Mouse (Mus musculus): ENCODE measurements around the gene Olfr519. TPM values are rescaled to one million over a fixed set of nuclear protein-coding genes. Genes with fewer than 3 reads are reported as not detected.

Olfr519 gene
- total and polyA plus RNA-seq, 3 experiments, result not detected

- in situ Hi-C loops (cut with MboI; ENCODE audit: low pct_ligation_motif_present, low pct_unique_long_range_greater_than_20kb, low sequenced_read_pairs) (no loop called here), dilution Hi-C loops (cut with MboI; ENCODE audit: extremely low pct_ligation_motif_present, extremely low pct_unique_long_range_greater_than_20kb, low sequenced_read_pairs) (no loop called here)
- Histone ChIP-seq H3K4me1 (ENCODE audit: control insufficient read depth in 1 of 2, insufficient read depth in 2 of 2) (no peaks in the 10 kb centered on the region), H3K4me2 (ENCODE audit: insufficient read depth, low read depth, poor library complexity, severe bottlenecking) (no peak within 1 kb of the TSS), H3K27ac (ENCODE audit: insufficient read depth, low read depth) (no peak within 1 kb of the TSS), H3K36me3 (replicated peaks in 1 of 2; ENCODE audit: control insufficient read depth in 1 of 2, insufficient read depth in 1 of 2, low read length in 1 of 2) (no peaks in the 10 kb centered on the region), H3K79me2 (replicated peaks; ENCODE audit: control insufficient read depth, extremely low read depth, insufficient read depth, poor library complexity, severe bottlenecking) (no peaks in the 10 kb centered on the region), H3K9me3 (replicated peaks; ENCODE audit: low read length) (no peaks in the 10 kb centered on the region), H3K4me3 (replicated peaks in 1 of 3; ENCODE audit: low read depth in 2 of 3, low read length in 2 of 3, poor library complexity in 1 of 3) (no peak within 1 kb of the TSS), H3K9ac (ENCODE audit: insufficient read depth, low read depth) (no peak within 1 kb of the TSS), H3K27me3 (replicated peaks) (peaks cover 13% of the 10 kb centered on the region)
- no peak for DNase-seq (ENCODE audit: extremely low read depth)
- TF ChIP-seq EP300 (IDR thresholded peaks at IDR 0.05; ENCODE audit: low read length) (no peak), HCFC1 (IDR thresholded peaks at IDR 0.05; ENCODE audit: low read depth, low read length) (no peak), TCF12 (IDR thresholded peaks at IDR 0.05; ENCODE audit: low read depth, low read length) (no peak), CHD1 (IDR thresholded peaks at IDR 0.05; ENCODE audit: low read depth, low read length) (no peak), ZMIZ1 (IDR thresholded peaks at IDR 0.05; ENCODE audit: low read depth, low read length) (no peak), NRF1 (IDR thresholded peaks at IDR 0.05; ENCODE audit: low read depth, low read length) (no peak), USF1 (IDR thresholded peaks at IDR 0.05; ENCODE audit: low read depth, low read length) (no peak), CTCF (conservative IDR thresholded peaks at IDR 0.05 in 1 of 2, IDR thresholded peaks at IDR 0.05 in 1 of 2; ENCODE audit: low read depth in 2 of 2, low read length in 2 of 2) (no peak), TBP (conservative IDR thresholded peaks at IDR 0.05; ENCODE audit: low read depth, low read length) (no peak), NELFE (IDR thresholded peaks at IDR 0.05; ENCODE audit: low read depth, low read length) (no peak), GABPA (IDR thresholded peaks at IDR 0.05; ENCODE audit: insufficient replicate concordance, low read depth, low read length) (no peak)
These were observed 43.8 kb downstream of the Olfr519 start, which contains the start of gene Olfr516 for GRCm38 (mm10) chr7:108850429-108850828. Gene Olfr516, minus strand, starts transcription at chr7:108850529.

Other genes starting within 250 kb of the Olfr519 start
- gene Olfr509, start 242.5 kb downstream of the Olfr519 start, total RNA-seq (2012; rRNA removed), result not detected in 2 replicates
- gene Olfr509, start 242.5 kb downstream of the Olfr519 start, total RNA-seq (2014; rRNA removed), result not detected in 2 replicates
- gene Olfr509, start 242.5 kb downstream of the Olfr519 start, polyA plus RNA-seq (2012; ENCODE audit: insufficient read length, low read depth), result not detected in 2 replicates
- not detected in 2 replicates for gene Olfr510, start 228.0 kb downstream of the Olfr519 start, total RNA-seq (2012; rRNA removed)
- not detected in 2 replicates for gene Olfr510, start 228.0 kb downstream of the Olfr519 start, total RNA-seq (2014; rRNA removed)
- gene Olfr510, start 228.0 kb downstream of the Olfr519 start, polyA plus RNA-seq (2012; ENCODE audit: insufficient read length, low read depth), result not detected in 2 replicates
- gene Olfr512, start 181.1 kb downstream of the Olfr519 start, total RNA-seq (2012; rRNA removed), result not detected in 2 replicates
- gene Olfr512, start 181.1 kb downstream of the Olfr519 start, total RNA-seq (2014; rRNA removed), result not detected in 2 replicates
- not detected in 2 replicates for gene Olfr512, start 181.1 kb downstream of the Olfr519 start, polyA plus RNA-seq (2012; ENCODE audit: insufficient read length, low read depth)
- not detected in 2 replicates for gene Olfr513, start 143.4 kb downstream of the Olfr519 start, total RNA-seq (2012; rRNA removed)
- gene Olfr513, start 143.4 kb downstream of the Olfr519 start, total RNA-seq (2014; rRNA removed), result not detected in 2 replicates
- not detected in 2 replicates for gene Olfr513, start 143.4 kb downstream of the Olfr519 start, polyA plus RNA-seq (2012; ENCODE audit: insufficient read length, low read depth)
- gene Olfr514, start 68.4 kb downstream of the Olfr519 start, total RNA-seq (2012; rRNA removed), result not detected in 2 replicates
- gene Olfr514, start 68.4 kb downstream of the Olfr519 start, total RNA-seq (2014; rRNA removed), result not detected in 2 replicates
- gene Olfr514, start 68.4 kb downstream of the Olfr519 start, polyA plus RNA-seq (2012; ENCODE audit: insufficient read length, low read depth), result not detected in 2 replicates
- gene Olfr516, start 43.9 kb downstream of the Olfr519 start, total RNA-seq (2012; rRNA removed), result not detected in 2 replicates
- not detected in 2 replicates for gene Olfr516, start 43.9 kb downstream of the Olfr519 start, total RNA-seq (2014; rRNA removed)
- gene Olfr516, start 43.9 kb downstream of the Olfr519 start, polyA plus RNA-seq (2012; ENCODE audit: insufficient read length, low read depth), result not detected in 2 replicates
- not detected in 2 replicates for gene Olfr517, start 22.0 kb downstream of the Olfr519 start, total RNA-seq (2012; rRNA removed)
- gene Olfr517, start 22.0 kb downstream of the Olfr519 start, total RNA-seq (2014; rRNA removed), result not detected in 2 replicates
- not detected in 2 replicates for gene Olfr517, start 22.0 kb downstream of the Olfr519 start, polyA plus RNA-seq (2012; ENCODE audit: insufficient read length, low read depth)
- not detected in 2 replicates for gene Olfr518, start 9.4 kb downstream of the Olfr519 start, total RNA-seq (2012; rRNA removed)
- not detected in 2 replicates for gene Olfr518, start 9.4 kb downstream of the Olfr519 start, total RNA-seq (2014; rRNA removed)
- gene Olfr518, start 9.4 kb downstream of the Olfr519 start, polyA plus RNA-seq (2012; ENCODE audit: insufficient read length, low read depth), result not detected in 2 replicates
- gene Nlrp10, start 35.8 kb upstream of the Olfr519 start, total RNA-seq (2012; rRNA removed), result 0.13 TPM in 2 replicates
- gene Nlrp10, start 35.8 kb upstream of the Olfr519 start, total RNA-seq (2014; rRNA removed), result 0.12 TPM in 2 replicates
- 0.10 and 0.11 TPM in 2 replicates for gene Nlrp10, start 35.8 kb upstream of the Olfr519 start, polyA plus RNA-seq (2012; ENCODE audit: insufficient read length, low read depth)
- gene Eif3f, start 40.0 kb upstream of the Olfr519 start, total RNA-seq (2012; rRNA removed), result 116 and 119 TPM in 2 replicates
- 86.9 and 92.0 TPM in 2 replicates for gene Eif3f, start 40.0 kb upstream of the Olfr519 start, total RNA-seq (2014; rRNA removed)
- 170 and 172 TPM in 2 replicates for gene Eif3f, start 40.0 kb upstream of the Olfr519 start, polyA plus RNA-seq (2012; ENCODE audit: insufficient read length, low read depth)
- 0.13 TPM in 1 of 2 replicates, not detected in the other for gene Tub, start 55.9 kb upstream of the Olfr519 start, total RNA-seq (2012; rRNA removed)
- not detected in 2 replicates for gene Tub, start 55.9 kb upstream of the Olfr519 start, total RNA-seq (2014; rRNA removed)
- gene Tub, start 55.9 kb upstream of the Olfr519 start, polyA plus RNA-seq (2012; ENCODE audit: insufficient read length, low read depth), result not detected in 2 replicates
- gene Ric3, start 188.9 kb upstream of the Olfr519 start, total RNA-seq (2012; rRNA removed), result 0.13 TPM in 1 of 2 replicates, not detected in the other
- gene Ric3, start 188.9 kb upstream of the Olfr519 start, total RNA-seq (2014; rRNA removed), result not detected in 2 replicates
- not detected in 2 replicates for gene Ric3, start 188.9 kb upstream of the Olfr519 start, polyA plus RNA-seq (2012; ENCODE audit: insufficient read length, low read depth)

All from CH12.LX (cell line).